Mouse (Mus musculus) fibroblast of lung, adult 2 months (primary cell): ENCODE results near the gene Myom1.
A peak's percentile ranks its signal among the peaks of the same experiment; 100 is the strongest.

Experiments used
- DNase-seq: peaks from one replicate; pipeline ENCODE4 v3.0.0-alpha.2; 2011; ENCODE audit warnings: low read depth

Myom1 gene

DNA sequence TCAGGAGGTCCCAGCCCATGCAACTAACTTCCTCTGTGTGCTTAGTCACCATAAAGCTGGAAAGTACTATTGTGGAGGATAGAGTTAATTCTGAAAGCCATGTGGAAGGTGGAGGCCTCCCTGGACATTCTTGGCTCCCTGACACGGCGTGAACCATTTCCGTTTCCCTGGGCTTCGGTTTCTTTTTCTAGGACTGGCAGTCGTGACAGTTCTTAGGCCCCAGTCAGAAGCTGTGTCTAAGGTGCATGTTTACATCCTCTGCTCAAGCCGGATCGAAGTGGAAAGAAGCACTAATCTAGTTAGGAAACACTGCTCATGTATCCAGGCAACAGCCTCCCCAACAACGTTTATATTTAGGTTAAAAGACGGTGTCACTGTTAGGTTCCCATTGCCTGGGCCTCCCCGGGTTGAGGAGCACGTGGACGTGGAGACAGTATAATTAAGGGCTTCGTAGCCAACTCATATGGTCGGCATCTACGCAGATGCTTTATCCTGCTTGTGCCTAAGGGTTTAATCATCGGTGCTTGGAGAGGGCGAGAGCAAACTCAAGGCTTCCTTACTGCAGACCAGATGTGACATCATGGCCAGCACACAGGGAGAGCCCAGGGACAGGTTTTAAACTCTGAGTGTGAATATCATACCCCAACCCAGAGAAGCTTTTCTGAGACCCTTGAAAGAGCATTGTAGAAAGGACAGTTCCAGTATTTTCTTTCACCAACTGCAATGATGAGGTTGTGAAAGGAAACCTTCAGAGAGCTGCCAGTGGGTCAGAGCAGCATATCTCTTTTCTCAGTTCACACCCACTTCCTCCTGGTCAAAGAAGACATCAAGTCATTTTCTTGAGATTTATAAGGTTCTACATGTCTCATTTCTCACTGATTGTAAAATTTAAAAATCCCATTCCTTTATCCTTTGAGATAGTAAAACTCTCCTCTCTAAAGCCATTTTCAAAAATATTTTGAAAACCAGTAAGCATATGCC is 100.4 kb downstream of the Myom1 start:
- DNase-seq: peak; percentile 62

DNA sequence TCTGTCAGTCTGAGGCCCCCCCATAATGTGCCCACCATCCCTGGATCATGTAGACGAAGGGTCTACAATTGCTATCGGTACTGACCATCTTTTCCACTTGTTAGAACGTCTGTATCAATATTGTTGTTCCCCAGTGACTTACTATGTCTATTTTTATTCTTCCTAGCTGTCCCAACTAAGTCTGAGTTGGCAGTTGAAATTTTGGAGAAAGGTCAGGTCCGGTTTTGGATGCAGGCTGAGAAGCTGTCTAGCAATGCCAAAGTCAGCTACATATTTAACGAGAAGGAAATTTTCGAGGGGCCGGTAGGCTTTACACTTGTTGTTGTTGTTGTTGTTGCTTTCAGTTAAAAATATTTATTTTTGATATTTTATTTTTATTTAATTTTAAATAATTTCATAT is 102.9 kb downstream of the Myom1 start:
- DNase-seq: no peak

DNA sequence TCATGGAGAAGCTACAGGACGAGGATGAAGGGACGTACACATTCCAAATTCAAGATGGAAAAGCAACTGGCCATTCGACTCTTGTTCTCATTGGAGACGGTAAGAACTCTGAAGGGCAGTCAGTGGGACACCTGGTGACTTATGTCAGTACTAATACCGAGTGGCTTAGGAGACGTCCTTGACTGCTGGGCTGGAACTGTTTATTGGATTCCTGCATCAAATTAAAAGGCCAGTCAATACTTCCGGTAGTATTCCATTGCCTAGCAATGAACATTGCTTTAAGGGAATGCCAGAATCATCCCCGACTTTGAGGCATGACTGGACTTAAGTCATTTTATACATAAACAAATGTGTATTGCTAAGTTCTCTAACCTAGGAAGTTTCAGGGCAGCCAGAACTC is 103.8 kb downstream of the Myom1 start:
- DNase-seq: no peak

DNA sequence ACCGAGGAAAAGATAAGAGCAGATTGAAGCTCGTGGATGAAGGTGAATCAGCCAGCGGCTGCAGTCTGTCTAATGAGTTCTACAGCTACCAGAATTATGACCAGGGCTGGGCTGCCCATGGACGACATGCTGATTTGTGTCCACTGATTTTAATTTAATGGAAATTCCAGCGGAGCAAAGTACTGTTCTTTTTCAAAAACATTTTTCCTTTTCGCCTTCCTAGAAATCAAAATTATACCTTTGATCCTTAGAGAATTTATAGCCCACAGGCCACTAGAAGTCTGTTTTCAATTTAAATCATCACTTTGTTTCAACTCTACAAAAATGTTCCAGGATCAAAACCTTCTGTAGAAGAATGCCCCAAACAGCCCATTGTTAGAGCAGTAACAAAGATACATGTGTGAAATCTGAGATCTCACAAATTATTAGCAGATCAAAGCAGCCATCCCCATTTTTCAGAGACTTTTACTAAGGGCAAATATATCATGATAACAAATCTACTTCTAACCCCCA is 108.4 kb downstream of the Myom1 start:
- no peak for DNase-seq

DNA sequence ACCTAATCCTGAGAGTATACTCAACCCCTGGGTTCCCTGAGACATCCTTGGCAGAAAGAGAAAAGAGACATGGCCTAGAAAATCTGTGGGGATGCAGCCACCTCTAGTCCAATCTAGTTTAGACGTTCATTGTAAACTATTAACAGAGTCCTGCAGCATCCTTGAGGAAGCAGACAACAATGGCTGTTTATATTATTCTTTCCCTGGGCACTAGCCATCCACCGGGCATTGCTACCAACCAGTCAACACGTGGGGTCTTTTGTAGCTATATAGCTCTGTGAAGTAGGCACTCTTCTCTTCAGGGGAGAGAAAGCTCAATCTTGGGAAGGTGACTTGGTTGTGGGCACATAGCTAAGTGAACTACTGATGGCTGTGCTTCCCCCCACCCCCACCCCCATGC is 110.3 kb downstream of the Myom1 start:
- no peak for DNase-seq

DNA sequence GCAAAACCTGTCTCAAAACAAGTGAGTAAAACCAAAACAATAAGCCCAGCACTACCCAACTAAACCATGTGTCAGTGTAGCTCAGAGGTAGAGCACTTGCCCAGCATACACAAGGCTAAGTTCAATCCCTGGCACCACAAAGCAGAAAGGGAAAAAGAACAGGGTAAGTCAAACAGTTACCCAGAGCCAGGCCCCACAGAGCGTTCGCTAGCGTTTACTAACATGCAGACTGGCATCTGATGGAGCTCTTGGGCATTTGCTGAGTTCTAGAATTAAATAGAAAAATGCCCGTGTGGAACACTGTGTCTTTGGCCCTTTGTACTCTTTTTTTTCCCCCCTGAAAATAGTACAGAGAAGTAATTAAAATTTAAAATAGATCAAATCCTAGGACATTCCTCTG is 111.8 kb downstream of the Myom1 start:
- DNase-seq: no peak

DNA sequence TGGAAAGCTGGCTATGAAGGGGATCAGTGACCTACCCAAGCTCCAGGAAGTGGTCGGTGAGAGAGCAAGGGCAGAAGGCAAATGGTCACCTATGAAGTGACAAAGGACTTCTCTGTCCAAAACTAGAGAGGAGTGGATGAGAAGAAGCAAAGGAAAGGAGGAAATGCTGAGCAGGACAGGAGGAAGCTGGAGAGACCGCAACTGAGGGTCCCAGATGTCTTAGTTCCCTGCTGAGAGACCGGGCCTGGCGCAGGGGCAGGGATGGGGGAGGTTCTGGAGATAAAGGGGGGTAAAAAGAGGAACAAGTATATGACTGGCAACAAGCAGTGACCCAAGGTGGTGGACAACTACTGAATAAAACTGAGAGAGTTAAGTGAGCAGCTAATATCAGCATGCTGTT is 115.5 kb downstream of the Myom1 start:
- no peak for DNase-seq

DNA sequence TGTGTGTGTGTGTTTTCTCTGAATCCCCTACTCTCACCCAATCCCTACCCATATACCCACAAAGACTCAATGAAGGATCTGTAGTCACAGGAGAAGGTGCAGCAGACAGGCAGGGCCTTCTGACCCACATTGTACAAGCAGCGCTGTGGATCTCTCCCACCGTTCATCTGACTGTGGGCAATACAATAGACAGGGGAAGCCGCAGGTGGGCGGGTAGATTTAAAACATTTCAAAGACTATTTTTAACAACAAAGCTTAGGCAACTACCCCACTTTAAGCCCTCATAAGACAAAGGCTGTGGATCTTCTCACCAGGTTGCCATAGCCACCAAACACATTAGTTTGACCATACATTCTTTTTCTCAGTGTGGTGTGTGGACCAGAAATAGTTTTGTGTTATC is 116.2 kb downstream of the Myom1 start:
- DNase-seq: no peak

DNA sequence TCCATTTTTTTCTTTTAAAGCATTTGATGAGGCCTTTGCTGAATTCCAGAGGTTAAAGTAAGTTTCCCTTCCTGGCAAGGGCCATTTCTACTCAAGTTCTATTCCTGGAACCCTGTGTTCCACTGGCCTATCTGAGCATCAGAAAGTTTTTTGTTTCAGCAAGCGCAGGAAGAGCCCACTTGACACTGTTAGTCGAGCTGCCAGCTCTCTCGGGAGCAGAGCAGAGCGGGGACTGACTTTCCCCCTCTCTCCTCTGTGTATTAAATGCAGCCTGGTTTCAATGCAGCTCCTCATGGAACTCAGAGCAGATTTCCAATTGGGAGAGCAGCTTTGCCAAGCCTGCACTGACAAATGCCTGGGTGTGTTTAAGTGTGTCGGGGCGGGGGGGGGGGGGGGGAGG is 118.2 kb downstream of the Myom1 start:
- DNase-seq: no peak

DNA sequence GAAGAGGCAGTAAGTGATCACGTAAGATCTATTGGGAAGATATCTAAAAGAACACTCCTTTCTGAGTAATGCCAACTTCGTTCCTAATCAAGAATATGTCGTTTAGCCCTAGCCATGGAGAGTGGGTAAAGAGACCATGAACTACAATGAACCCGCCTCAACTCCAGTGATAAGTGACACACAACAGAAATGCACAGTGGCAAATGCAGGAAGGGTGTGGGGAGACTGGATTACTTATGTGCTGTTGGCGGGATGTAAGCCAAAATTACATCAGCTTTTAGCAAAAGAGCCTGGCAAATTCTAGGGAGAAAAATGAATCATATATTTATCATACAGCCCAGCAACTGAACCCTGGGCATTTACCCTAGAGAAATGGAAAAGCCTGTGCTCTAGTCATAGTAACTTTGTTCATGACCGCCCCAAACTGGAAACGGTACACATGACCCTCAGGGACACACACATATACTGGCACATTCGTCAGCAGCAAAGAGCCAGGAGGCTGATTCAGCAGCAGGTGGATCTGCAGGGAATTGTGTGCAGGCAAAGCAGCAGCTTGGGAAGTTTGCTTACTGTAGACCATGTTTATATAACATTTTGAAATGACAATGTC is 121.7 kb downstream of the Myom1 start:
- no peak for DNase-seq

DNA sequence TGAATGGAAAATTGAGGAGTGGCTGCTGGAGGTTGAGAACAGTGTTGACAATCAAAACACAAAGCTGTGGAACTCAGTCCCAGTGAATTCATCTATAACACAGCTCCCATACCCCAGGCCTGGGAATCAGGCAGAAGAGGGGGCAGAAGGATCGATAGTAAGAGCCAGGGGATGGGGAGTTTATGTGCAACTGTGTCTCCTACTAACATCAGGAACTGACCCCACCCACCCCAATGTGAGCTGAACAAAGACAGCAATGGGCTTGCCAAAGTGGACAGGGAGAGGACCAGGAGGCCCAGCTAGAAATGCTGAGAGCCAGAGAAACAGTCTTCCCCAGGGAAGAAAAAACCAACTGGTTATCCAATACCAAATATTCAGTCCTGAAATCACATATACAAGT is 122.2 kb downstream of the Myom1 start:
- no peak for DNase-seq

DNA sequence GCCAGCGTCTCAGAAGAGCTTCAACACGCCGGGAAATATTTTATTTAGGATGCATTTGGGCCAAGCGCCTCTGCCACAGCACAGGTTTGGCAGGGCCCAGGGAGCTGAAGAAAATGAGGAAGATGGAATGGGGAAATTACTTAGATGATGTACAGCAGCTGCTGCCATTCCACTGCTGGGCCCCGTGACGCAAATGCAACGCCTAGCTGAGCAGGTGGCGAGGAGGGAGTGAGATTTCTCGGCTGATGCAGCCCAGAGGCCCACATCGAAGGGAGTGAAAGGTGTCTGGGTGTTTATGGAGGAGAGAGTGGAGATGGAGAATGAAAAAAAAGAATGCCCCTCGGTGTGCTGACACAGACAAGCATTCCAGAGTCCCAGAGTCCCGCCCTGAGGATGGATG is 123.1 kb downstream of the Myom1 start:
- DNase-seq: no peak

DNA sequence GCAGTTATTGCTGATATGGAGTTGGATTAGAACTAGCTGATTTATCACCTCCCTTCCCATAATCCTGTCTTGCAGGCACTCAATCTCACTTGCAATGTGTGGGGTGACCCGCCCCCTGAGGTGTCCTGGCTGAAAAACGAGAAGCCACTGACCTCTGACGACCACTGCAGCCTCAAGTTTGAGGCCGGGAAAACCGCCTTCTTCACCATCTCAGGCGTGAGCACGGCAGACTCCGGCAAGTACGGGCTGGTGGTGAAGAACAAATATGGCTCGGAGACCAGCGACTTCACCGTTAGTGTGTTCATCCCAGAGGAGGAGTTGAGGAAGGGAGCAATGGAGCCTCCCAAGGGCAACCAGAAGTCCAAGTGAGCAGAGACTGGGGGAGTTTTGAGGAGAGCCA is 123.6 kb downstream of the Myom1 start:
- DNase-seq: no peak

DNA sequence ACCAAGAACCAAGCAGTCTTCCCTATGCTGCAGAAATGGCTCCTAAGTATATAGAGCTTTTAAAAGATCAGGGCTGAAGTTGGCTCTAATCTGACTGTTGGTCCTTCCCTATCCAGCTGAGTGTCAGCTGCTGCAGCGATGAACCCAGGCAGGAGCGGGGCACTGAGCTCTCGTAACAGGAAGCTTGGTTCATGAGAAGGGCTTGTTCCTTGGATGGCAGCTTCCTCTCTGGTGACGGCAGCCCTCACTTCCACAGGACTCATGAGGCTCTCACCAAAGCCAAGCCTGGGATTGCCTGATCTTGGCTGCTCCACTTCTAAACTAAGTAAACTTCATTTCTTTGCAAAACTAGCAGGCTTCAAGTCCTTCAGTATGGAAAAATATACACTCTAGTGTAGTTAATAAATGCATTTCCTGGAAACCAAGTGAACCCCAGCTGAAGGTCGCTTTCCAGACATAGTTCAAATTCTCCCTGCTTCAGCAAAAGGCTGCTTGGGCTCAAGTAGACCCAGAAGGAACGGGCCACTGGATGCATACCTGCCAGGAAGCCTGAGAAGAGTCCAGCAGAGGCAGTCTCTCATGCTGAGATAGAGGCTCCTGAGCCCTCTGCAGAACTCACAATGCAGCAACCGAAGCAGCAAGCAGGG is 125.2 kb downstream of the Myom1 start:
- no peak for DNase-seq

DNA sequence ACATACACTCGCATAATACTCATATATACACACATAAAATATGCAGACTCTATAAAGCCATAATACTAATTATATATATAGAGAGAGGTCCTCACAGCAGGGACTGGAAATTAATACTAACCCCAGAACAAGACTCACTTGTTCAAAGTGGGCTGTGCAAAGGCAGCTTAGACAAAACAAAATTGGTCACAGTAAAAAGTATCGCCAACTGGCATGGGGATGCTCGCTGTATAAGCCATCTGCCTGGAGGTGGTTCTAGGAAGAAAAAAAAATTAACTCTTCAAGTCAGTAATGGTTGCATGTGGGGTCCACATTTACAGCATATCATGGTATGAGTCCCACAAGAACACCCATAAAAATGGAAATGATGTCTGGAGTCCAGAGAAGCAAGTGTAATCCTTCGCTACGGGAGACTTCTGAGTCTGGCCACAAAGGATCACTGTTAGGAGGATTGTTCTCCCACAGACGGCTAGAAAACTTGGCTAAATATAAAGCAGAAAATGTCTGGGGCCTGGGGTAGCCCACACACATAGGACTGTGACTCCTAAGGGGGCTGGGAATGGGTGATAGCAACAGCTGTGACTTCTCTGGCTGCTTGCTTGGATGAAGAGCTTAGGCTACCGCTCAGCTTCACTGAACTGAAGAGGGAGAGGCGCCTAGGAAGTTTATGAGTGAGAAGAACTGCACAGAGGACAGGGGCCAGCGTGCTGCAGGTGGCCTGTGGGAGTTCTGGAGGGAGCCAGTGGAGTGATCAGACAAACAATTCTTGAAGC is 127.2 kb downstream of the Myom1 start:
- DNase-seq: no peak

DNA sequence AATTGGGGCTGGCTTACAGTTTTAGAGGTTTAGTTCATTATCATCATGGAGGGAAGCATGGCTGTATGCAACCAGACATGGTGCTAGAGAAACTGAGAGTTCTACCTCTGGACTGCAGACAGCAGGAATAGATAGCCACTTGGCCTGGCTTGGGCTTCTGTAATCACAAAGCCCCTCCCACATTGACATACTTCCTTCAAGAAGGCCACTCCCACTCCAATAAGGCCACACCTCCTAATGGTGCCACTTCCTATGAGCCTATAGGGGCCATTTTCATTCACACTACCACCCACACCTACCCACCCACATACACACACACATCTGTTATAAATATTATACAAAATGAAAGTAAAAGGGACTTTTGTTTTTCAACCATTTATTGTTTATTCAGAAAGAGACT is 129.8 kb downstream of the Myom1 start:
- DNase-seq: no peak

DNA sequence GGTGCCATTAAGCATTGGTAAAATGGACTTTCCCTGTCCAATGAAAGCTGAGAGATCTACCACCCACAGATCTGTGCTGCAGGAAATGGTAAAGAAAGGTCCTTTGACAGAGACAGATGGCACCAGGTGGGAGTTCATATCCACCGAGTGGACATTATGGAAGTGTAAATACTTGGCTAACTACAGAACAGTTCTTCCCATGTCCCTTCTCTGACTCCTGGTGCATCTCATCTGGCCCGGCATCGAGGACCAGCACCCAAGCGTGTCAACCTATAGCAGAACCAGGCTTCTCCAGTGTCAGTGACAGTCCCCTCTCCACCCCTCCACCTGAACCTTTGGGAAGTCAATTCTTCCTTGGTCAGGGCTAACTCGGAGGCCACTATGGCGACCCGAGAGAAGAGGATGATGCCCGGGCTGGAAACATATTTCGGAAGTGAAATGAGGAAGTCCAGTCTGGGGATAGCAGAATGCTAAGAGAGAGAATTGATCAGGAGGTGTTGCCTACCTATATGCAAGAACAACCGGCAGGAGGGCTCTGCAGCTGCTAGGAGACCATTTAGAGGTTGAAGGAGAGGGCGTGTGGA is 130.5 kb downstream of the Myom1 start:
- DNase-seq: no peak

DNA sequence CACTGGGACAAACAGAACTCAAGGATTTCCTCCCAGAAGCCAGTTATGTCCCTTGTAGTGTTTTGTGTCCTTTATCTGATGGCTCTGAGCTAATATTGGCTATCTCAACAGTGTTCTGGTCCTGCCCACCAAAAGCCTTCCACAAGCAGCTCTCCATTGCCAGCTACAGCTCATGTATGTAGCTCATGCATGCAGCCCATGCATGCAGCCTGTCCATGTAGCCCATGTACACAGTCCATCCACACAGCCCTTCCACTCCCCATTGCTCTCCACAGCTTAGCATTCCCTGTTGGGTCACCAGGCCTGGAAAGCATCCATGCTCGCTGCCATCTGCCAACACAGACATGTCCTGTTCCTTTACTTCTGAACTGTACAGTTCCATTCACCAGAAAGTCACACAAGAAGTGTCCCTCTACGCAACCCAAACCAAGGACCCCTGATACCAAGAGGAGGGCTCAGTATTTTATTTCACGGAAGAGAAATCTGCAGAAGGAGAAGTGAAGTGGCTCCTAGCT is 132.1 kb downstream of the Myom1 start:
- DNase-seq: no peak

DNA sequence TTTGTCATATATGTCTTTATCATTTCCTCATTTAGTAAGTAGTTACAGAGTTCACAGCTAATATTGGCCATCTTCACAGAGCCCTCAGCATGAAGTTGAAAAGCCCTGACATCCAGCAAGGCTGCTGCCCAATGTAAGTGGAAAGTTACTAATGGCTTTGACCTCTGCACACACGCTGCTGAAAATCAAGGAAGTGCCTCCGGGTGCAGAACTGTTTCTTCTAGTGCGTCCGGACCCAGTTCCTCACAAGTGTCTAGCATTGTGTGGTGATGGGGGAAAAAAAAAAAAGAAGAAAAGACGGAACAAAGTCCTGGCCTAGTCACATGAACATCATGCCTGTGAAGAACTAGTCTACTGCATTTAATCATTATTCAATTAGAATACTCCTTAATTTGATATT is 132.7 kb downstream of the Myom1 start:
- no peak for DNase-seq

DNA sequence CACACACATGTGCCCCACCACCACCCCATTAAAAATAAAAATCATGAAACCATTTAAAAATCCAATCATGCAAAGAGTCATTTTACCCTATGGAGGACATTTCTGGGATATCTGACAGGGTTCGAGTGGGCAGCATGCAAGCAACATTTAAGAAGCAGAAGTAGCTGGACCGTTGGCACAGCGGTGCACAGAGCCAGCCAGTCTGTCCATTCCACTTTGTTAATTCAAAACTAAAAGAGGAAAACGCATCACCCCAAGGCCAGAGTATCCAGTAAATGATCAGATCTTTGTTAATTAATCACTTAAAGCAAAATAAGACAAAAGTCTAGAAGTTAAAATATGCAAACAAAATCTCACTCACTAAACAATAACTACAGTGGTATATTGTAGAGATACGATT is 133.4 kb downstream of the Myom1 start:
- no peak for DNase-seq
